Mouse (Mus musculus): ENCODE measurements around the gene Ssxb8. TPM values are rescaled to one million over a fixed set of nuclear protein-coding genes. Genes with fewer than 3 reads are reported as not detected.
A peak's percentile ranks its signal among the peaks of the same experiment; 100 is the strongest.
"Not testable (repeated sequence)": the region's sequence is repeated elsewhere in the genome, so short reads cannot be mapped to it uniquely, and the experiment has no call there.

Gene Ssxb8
- not detected for total RNA-seq (2021)
- long read RNA-seq, experiment 1, result 0 reads
- long read RNA-seq, experiment 2, result 0 reads

DNA sequence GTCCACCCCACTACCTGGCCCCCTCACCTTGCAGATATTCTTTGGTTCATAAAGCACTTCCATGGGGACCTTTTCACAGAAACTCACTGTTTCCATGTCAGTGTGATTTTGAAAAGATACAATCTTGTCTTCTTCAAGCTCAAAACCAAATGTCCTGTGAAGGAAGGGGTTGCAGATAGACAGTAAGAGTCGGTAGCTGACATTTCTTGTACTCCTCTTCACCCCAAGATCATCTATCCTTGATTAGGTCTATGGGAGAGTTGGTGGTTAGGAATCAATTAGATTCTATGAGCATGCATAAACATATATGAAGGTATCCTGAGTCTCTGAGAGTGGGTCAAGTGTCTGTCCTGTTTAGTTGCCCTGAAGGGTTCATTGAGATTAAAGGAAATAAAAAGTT lies at the start of gene Ssxb8:
TSS of gene Ssxb8 (minus strand) at position 101 of the 400 bp plus-strand sequence.
- DNase-seq, result not testable (repeated sequence)

DNA sequence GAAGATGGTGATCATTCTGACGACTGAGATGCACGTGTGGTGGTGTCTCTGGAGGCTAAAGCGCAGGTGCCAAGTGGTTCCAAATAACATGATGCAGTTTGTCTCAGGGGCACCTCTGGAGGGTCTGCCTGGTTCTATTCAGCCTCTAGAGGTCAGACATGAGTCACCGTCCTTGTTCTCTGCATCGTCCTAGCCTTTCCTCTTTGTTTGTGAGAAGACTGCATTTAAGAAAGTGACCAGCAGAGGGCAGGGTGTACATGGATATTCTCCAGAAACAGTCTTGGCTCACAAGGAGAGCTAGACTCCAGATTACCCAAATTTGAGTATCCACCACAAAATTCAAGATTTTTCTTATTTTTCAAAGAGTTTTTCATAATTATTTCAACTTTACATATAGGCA lies 42.3 kb upstream of the Ssxb8 start:
- peak; percentile 33 for DNase-seq

- no peak for DNase-seq
These were observed 27.6 kb downstream of the Ssxb8 start for GRCm38 (mm10) chrX:8663085-8663484.

Other genes with a start within 250 kb of the Ssxb8 start
- not detected for gene Ssxb2, start 229.1 kb downstream of the Ssxb8 start, total RNA-seq (2021)
- not detected for gene Gm14459, start 165.9 kb downstream of the Ssxb8 start, total RNA-seq (2021)
- gene Ssxb6, start 142.6 kb downstream of the Ssxb8 start, total RNA-seq (2021), result not detected
- gene Ssxb3, start 99.0 kb downstream of the Ssxb8 start, total RNA-seq (2021), result not detected
- not detected for gene Ssx9, start 57.6 kb upstream of the Ssxb8 start, total RNA-seq (2021)
- gene Ssxb5, start 112.8 kb upstream of the Ssxb8 start, total RNA-seq (2021), result not detected
- gene Gm6592, start 153.2 kb upstream of the Ssxb8 start, total RNA-seq (2021), result not detected
- gene Gm5751, start 183.4 kb upstream of the Ssxb8 start, total RNA-seq (2021), result not detected
- gene B630019K06Rik, start 201.5 kb upstream of the Ssxb8 start, total RNA-seq (2021), result 1 to 10 TPM; 7.7 to 7.8 TPM